Mouse (Mus musculus): Measurements from ENCODE around the gene Frmd4a.

- TF ChIP-seq CTCF (IDR thresholded peaks at IDR 0.05; ENCODE audit: low read depth) (no peak), EP300 (IDR thresholded peaks at IDR 0.05; ENCODE audit: low read depth) (no peak)
Measured at GRCm38 (mm10) chr2:4645066-4645465, 627.5 kb downstream of the Frmd4a start.

Measured in heart, postnatal 0 days (tissue).